Mouse (Mus musculus) heart, postnatal 36 days (tissue): ENCODE data around the gene Gm37240. TPM values are rescaled to one million over a fixed set of nuclear protein-coding genes. Genes with fewer than 3 reads are reported as not detected.

Source experiments
- DNase-seq, 2 experiments: peaks; one replicate each; pipeline ENCODE4 v3.0.0; 2021 to 2022
- intact Hi-C: fragments of 180-260 bp; cut with DNase I; formaldehyde crosslinking; loops from one replicate; pipeline ENCODE4 v1.15.1; 2025
- total RNA-seq, 2 experiments: library from RNA; stranded (reverse); gene quantifications; 2 replicates each; pipeline ENCODE4 v1.2.3; 2021

Gm37240 gene
- total RNA-seq, 2 experiments from 2014 or later, result 35.9 to 45.6 TPM

DNA sequence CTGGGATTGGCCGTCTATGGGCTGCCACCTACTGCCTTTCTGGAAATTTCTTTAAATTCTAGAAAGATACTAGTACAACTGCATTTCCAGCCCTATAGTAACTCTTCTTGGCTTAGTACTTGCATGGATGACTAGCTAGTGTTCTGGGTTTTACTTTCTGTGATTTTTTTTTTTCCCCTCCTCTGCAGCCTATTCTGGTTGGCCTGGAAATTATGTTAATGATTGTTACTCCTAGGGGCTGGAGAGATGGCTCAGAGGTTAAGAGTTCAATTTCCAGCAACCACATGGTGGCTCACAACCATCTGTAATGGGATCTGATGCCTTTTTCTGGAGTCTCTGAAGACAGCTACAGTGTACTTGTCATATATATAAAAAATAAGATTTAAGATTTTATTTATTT, 1036.9 kb downstream of the Gm37240 start:
- DNase-seq, result no peak
- intact Hi-C loops, result no loop called here

DNA sequence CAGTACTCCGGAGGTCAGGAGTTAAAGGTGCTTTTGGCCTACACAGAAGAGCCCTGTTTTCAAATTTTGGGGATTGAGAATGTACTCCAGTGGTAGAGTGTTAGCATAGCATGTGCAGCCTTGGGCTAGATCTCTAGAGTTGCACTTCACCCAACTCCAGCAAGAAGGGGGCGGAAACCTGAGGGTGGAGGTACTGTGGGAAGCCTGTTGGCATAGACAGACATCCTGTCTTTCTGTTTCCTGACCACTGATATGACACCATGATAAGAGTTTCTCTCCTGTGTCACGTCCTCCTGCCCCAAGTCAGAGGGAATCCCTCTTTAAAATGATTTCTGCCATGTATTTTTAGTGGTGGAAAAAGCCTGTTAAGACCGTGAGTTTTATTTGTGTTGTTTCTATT, 1038.5 kb downstream of the Gm37240 start:
- DNase-seq, result no peak
- intact Hi-C loops, result no loop called here

DNA sequence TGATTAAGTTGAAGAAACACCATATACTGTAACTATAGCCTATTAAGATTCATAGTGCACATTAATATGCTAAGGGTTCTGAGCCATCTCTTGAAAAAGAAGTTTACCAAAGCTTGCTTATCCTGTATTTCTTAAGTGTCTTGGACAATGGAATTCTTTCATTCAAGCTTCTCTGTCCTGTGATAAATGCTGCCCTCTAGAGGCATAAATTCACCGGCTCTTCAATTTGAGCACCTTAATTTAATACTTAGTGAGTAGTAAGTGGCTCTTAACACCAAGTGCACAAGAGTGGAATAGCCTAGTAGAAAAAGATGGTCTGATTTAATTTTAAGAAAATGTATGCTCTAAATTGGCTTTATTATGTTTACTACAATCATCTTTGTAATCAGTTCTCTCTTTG, 1043.7 kb downstream of the Gm37240 start:
- intact Hi-C loops, result loop anchor here (1.0 to 5.0 kb wide), 4 partner anchors 29 to 228 kb away; partner anchors contain the start of gene Fbxw7
- DNase-seq, result peak; percentile 40 to 54

DNA sequence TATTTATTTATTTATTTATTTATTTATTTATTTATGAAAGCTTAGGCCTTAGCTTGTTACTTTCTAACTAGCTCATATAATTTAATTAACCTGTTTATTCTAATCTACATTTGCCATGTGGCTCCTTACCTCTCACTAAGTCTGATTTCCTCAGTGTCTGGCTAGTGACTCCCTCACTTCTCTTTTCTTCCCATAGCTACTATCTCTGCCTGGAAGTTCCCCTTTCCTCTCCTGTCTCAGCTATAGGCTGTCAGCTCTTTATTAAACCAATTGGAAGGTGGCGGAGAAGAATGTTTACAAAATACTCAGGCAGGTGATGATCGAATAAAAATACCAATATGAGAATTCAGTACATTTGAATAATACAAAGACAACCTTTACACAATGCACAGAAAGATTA, 1044.5 kb downstream of the Gm37240 start:
- intact Hi-C loops, result loop anchor here (1.0 to 5.0 kb wide), 4 partner anchors 28 to 227 kb away; partner anchors contain the start of gene Fbxw7
- no peak for DNase-seq

DNA sequence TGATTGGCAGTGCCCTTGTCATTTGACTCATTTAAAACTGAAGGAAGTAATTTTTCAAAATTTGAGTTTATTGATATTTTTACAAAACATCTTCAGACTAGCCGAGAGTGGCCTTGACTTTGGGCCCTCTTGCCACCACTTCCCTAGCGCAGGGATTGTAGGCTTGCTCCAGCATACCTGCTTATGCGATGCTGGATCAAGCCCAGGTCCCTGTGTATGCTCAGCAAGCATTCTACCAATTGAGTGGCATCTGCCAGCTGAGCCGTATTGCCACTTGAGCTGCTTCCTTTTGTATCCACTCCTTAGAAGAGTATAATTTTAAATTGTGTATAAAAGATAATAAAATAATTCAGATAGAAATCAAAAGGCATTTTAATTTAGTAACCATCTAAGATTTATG, 1046.0 kb downstream of the Gm37240 start:
- intact Hi-C loops, result loop anchor here (5.0 kb wide), 1 partner anchor 46 kb away; no protein-coding TSS in a partner anchor
- DNase-seq, result no peak

DNA sequence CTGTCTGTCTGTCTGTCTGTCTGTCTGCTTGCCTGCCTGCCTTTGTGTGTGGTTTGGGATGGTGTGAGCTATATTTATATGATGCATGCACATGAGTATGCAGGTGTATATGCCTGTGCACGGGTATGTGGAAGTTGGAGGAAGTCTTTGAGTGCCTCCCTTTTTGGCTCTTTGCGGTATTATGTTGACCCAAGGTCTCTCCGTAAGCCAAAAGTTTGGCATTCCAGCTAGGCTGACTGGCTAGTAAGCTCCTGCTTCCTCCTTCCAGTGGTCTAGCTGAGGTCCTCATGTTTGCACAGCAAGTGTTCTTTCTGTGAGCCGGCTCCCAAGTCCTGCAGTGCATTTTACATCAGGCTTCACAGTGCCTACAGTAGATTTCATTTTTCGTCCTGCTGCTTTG, 1047.8 kb downstream of the Gm37240 start:
- DNase-seq, result no peak
- intact Hi-C loops, result no loop called here

DNA sequence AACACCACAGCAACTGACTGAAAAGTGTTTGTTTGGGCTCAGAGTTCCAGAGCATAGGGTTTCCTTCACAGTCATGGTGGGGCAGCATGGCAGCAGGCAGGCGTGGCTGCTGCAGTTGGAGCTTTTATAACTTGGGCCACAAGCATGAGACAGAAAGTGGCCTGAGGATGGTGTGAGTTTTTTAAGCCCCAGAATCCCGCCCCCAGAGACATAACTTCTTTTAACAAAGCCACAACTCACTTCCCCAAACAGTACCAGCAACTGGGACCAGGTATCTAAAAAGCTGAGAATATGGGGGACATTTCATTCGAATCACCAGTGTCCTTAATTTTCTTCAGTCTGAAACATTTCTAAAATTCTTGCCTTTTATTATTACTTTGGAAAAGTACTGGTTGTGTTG, 1049.3 kb downstream of the Gm37240 start:
- intact Hi-C loops, result no loop called here
- DNase-seq, result no peak

DNA sequence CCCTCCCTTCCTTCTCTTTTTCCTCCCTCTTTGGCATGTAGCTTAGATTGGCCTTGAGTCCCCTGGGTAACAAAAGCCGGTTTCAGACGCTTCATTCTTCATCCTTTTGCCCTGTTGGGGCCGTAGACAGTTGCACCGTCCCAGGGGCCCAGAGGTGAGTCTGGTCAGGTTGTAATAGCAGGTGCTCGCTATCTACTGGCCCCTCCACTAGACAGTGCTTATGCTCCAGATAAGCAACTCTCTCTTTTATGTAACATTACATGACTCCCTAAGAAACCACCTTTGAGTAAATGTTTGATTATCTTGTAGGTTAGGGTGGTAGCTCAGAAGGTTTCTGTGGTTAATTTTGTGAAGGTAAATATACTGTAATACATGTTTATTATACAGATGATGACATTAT, 1051.3 kb downstream of the Gm37240 start:
- intact Hi-C loops, result no loop called here
- DNase-seq, result no peak

DNA sequence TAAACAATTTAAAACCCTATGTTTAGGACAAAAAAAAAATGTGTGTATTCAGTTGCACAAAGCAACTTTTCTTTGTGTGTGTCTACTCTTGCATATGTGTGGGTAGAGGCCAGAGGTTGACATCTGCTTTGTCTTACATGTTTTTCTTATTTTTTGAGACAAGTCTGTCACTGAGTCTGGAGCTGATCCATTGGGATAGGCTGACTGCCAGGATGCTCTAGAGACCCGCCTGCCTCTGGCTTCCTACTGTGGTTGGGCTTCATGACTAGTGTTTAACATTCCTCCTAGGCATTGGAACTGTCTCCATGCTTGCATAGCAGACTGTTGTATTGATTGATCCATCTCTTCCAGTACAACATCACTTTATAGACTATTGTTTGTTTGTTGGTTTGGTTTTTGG, 1058.0 kb downstream of the Gm37240 start:
- intact Hi-C loops, result no loop called here
- DNase-seq, result no peak

DNA sequence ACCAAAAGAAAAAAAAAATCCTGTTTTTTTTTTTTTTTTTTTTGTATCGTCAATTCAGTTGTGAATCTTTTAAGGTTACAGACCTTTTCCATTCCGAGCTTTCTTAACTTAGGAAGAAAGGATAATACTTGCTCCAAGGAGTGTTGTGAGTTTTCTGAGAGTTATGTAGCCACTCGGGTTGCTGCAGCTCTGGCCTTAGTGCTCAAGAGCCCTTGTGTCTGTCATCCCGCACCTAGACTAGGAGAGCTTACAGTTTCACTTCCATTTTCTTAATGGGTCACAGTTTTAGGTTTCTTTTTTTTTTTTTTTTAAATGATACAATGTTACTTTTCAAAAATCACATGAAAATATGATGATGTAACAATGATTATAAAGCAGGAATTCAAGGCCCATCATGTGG, 1059.7 kb downstream of the Gm37240 start:
- DNase-seq, result no peak
- intact Hi-C loops, result no loop called here

DNA sequence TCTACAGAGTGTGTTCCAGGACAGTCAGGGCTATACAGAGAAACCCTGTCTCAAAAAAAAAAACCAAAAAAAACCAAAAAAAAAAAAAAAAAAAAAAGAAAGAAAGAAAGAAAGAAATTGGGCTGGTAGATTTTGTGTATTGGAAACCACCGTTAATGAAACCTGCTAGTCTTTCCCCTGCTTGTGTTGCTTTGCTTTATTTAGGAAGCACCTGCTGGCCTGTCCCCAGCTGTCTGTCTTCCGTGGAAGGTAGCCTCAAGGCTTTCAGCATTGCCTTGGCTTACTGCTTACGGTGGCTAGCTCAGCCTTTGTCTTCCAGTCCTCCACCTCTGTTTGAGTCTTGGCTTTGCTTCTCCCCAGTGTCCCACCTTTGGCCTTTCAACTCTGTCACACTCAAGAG, 1060.4 kb downstream of the Gm37240 start:
- no peak for DNase-seq
- intact Hi-C loops, result no loop called here

DNA sequence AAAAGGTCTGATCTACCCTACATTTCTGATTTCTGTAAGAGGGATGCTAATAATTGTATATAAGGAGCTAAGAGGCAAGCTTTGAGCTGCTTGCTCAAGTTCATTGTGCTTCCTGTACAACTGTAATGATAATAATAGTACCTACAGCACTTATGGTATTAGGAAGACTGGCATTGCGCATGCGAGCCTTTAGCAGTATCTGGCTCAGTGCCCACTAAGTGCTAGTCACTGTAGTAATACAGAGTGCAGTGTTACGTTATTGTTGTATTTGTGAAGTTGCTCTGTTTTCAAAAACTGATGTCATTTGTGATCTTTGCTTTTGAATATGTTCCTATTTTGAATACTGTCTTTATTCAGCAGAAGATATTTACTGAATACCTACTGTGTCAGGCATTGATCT, 1060.9 kb downstream of the Gm37240 start:
- intact Hi-C loops, result no loop called here
- no peak for DNase-seq

DNA sequence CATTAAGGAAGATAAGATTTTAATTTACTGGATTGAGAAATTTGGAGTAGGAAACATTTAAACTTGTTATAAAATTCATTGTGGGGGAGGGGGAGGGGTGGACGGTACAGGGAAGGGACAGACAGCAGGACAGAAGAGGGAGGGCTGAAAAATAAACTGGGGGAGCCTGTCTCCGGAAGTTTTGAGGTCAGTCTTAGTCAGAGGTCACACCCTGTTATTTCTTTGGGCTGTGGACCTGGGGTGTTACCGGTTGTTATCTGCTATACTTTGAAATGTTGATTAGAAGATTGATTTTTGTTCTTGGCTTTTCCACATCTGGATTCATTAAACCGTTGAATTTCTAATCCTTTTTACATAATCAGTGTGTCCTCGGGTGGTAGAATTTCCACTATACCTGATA, 1061.3 kb downstream of the Gm37240 start:
- intact Hi-C loops, result no loop called here
- DNase-seq, result no peak

DNA sequence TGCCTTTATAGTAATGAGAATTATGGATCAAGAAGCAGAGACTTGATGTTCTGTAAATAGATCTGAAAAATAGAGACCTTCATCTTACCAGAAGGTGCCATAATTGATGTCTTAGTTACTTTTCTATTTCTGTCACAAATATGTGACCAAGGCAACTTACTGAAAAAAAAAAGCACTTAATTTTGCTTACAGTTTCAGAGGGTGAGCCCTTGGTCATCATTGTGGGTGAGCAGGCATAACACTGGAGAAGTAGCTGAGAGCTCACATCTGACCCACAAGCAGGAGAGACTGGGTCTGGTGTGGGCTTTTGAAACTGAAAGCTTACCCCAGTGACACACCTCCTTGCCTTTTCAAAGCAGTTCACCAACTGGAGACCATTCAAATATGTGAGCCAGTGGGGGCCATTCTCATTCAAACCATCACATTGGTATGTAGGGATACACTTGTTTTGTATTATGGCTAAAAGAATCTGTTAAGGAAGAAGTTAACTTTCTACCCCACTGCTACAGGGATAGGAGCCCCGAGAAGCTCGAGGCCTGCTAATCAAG, 1066.6 kb downstream of the Gm37240 start:
- no peak for DNase-seq
- intact Hi-C loops, result no loop called here

DNA sequence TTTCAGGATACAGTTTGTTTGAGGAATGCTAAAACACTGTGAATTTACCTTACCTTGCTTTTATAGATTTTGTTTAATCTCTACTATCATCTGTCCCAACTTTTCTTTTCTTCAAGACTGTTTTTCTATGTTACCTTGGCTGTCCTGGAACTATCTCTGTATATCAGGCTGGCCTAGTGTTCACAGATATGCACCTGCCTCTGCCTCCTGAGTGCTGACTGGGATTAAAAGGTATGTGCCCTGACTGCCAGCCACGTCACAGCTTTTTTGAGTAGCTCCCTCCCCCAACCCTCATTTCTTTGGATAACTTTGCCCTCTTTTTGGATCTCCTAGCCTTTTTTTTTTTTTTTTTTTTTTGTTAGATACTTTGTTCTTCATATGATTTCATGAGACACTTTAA, 1070.4 kb downstream of the Gm37240 start:
- no peak for DNase-seq
- intact Hi-C loops, result loop anchor here (10.0 kb wide), 2 partner anchors 122 to 862 kb away; no protein-coding TSS in a partner anchor

DNA sequence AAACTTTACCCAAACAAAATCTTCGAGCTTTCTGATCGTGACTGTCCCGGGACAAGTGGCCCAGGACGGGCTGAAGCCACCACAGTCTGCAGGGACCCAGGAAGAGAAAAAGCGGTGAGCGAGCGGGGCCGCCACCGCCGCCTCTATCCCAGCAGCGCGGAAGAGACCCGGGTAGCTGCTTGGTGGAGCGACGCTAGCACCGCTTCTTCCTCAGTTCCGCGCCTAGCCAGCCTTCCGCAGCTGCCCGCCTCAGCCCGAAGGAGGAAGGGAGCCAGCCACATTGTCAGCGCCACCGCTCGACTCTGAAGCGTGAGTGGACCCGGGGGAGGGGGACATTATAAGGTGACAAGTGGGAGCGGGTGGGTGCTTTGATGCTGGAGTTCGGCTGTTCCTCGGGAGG, 1071.9 kb downstream of the Gm37240 start:
- DNase-seq, result peak; percentile 36 to 37
- intact Hi-C loops, result loop anchor here (2.0 to 10.0 kb wide), 3 partner anchors 27 to 861 kb away; no protein-coding TSS in a partner anchor

DNA sequence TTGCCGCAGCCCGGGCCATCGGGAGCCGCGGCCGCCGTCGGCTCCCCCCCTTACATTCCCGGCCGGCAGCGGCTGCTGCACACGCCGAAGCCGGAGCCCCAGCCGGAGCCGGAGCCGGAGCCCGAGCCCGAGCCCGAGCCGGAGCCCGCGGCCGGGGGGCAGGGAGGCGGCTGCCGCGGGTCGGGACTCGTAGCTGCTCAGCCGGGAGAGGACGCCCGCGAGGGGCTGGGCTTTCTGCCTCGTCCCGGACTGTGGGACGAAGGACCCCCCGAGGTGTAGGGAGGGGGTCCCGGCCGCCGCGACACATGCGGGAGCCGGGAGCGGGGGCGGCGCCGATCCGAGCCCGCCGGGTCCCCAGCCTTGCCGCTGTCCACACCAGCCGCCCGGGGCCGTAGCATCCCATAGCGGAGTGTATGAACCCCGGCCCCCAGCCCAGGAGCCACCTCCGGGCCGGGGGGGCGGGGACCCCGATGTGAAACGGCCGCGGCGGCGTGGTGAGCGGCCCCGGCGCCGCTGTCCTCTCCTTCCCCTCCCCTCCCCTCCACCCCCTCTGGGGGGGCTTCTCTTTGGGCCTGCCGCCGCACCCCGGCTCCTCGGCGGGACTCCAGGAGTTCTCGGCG, 1072.4 kb downstream of the Gm37240 start, which contains the start of gene Fbxw7:
Gene Fbxw7 (plus strand): TSS at position 507 of the 620 bp plus-strand sequence.
- intact Hi-C loops, result loop anchor here (2.0 to 10.0 kb wide), 3 partner anchors 28 to 860 kb away; no protein-coding TSS in a partner anchor

DNA sequence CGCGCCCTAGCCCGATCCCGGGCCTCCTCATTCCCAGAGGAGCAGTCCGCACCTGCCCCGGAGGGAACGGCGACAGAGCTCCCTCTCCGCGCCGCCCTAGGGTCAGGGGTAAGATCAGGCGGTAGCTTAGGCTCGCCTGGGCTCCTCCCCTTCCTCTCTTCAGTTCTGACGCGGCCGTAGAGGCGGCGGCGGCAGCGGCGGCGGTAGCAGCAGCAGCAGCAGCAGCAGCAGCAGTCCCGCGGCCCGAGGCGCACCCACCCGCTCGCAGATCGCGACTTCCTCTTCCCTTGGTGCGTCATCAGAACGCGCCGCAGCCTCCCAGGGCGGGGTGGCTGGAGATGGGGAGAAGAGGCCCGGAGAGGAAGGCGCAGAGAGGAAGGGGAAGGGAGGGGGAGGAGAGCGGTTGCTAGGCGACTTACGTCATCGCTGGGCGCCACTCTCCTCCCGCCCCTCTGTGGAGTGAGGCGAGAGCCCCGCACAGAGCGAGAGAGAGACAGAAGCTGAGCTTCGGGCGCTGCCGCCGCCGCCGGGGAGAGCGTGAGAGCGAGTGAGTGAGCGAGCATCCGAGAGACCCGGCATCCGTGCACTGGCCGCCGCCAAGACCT, 1073.1 kb downstream of the Gm37240 start:
- peak; percentile 99 to 100 for DNase-seq

More for the DNA sequence above, 1072.4 kb downstream of the Gm37240 start, which contains the start of gene Fbxw7:
- no peak for DNase-seq

DNA sequence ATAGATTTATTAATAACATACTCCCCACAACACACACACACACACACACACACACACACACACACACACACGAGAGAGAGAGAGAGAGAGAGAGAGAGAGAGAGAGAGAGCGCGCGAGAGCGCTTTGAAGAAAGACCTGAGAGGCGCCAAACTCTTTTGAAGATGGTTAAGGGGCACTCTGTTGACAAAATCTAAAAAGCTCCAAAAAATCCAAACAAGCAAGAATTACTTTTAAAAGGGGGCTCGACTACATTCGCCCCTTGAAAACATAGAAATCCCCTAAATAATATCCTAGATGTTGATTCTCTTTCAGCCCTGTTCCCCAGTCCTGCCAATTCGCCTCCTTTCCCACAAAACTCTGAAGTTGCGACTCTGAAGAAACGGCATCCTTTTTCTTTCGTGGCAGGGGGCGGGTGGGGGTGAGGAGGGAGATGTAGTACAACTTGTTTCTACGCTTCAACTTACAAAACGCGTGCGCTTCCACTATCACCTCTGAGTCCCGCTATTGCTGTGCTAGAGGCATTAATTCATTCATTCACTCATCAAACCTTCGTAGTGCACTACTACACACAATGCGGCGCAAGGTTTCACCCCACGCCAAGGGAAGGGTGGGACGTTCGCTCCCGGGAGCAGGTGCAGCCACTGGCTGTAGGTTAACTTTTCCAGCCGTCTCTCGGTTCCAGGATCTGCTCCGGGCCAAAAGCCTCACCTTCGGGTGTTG, 1073.7 kb downstream of the Gm37240 start:
- intact Hi-C loops, result loop anchor here (2.0 to 10.0 kb wide), 3 partner anchors 29 to 859 kb away; no protein-coding TSS in a partner anchor
- DNase-seq, result no peak

More for the DNA sequence above, 1073.1 kb downstream of the Gm37240 start:
- intact Hi-C loops, result loop anchor here (2.0 to 10.0 kb wide), 3 partner anchors 29 to 859 kb away; no protein-coding TSS in a partner anchor

DNA sequence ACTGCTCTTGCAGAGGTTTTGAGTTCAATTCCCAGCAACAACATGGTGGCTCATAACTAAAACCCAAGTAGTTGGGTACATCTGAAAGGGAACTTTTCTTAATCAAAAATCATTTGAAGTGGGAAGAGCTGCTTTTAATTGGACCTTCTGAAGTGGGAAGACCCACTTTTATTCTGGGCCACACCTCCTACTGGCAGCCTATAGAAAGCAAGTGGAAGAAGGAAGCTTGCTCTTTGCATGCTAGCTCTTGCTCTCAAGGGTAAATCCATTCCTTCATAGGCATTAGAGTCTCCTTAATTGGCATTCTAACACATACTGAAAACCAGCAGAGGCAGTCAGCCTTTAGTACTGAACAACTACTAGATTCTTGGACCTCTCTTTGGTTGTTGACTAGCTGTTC, 1076.5 kb downstream of the Gm37240 start:
- no peak for DNase-seq
- intact Hi-C loops, result loop anchor here (10.0 kb wide), 2 partner anchors 116 to 856 kb away; no protein-coding TSS in a partner anchor

DNA sequence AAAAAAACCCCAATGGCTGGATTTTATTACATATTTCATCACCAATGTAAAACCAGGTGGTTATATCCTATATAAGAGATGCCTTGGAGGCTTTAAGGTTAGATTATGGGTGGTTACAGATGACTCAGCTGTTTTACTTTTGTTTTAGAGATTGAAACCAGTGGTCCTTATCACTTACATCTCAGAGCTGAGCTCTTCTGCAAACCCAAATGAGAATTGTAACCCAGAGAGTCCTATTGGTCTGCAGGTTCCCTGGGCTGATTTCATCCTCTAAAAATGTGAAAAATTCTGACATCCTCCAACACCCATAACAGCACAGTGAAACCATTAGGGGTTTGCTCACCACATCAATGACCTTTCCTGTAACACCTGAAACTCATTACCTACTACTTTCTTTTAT, 1078.4 kb downstream of the Gm37240 start:
- no peak for DNase-seq
- intact Hi-C loops, result no loop called here
